Mouse (Mus musculus) limb, embryonic 13.5 days (tissue): ENCODE data around the gene Rilp. TPM values are rescaled to one million over a fixed set of nuclear protein-coding genes. Genes with fewer than 3 reads are reported as not detected.

ENCODE experiments used
- ATAC-seq: fragments of 200-750 bp; cut with Nextera tagmentation; 2 replicates; pipeline ENCODE4 v1.8.0; 2017; ENCODE audit warnings: low read depth, moderate number of reproducible peaks, moderate TSS enrichment; ENCODE audit not compliant: low FRiP score
- H3K27ac ChIP-seq: fragments of 300-500 bp; sonication (generic); 2 replicates; pipeline ENCODE4 v1.5.1; 2015; ENCODE audit warnings: inconsistent platforms, mild to moderate bottlenecking, moderate library complexity
- H3K27me3 ChIP-seq: fragments of 300-500 bp; sonication (generic); 2 replicates; pipeline ENCODE4 v1.6.1; 2015; ENCODE audit warnings: mild to moderate bottlenecking, inconsistent platforms
- H3K36me3 ChIP-seq: fragments of 300-500 bp; sonication (generic); 2 replicates; pipeline ENCODE4 v1.6.1; 2015; ENCODE audit warnings: inconsistent platforms, mild to moderate bottlenecking, moderate library complexity
- H3K4me1 ChIP-seq: fragments of 300-500 bp; sonication (generic); 2 replicates; pipeline ENCODE4 v1.6.1; 2015; ENCODE audit warnings: inconsistent platforms
- H3K4me2 ChIP-seq: fragments of 300-500 bp; sonication (generic); replicated peaks from 2 replicates; pipeline ENCODE4 v1.6.1; 2015; ENCODE audit warnings: inconsistent platforms, mild to moderate bottlenecking, moderate library complexity
- H3K4me3 ChIP-seq: fragments of 300-500 bp; sonication (generic); 2 replicates; pipeline ENCODE4 v1.5.1; 2015; ENCODE audit warnings: moderate library complexity, mild to moderate bottlenecking, inconsistent platforms
- H3K9ac ChIP-seq: fragments of 300-500 bp; sonication (generic); 2 replicates; pipeline ENCODE4 v1.6.1; 2015; ENCODE audit warnings: mild to moderate bottlenecking, inconsistent platforms
- H3K9me3 ChIP-seq: fragments of 300-500 bp; sonication (generic); 2 replicates; pipeline ENCODE4 v1.6.1; 2016; ENCODE audit warnings: inconsistent platforms
- WGBS: fragments of 180-500 bp; shearing (Covaris S2); methylation state at CpG from one replicate; pipeline ENCODE4 v1.1.7; 2015; 5-methylcytosine and 5-hydroxymethylcytosine counted together
- polyA plus RNA-seq: library from polyadenylated mRNA; unstranded; fragments of >200 nt; fragmentation: Nextera tagmentation; extraction: Ambion mirVana; gene quantifications from 2 replicates; pipeline ENCODE4 v1.2.1, GENCODE M21; 2015

Rilp gene
- polyA plus RNA-seq, 1 experiment from 2014 or later, result 0.66 TPM

DNA sequence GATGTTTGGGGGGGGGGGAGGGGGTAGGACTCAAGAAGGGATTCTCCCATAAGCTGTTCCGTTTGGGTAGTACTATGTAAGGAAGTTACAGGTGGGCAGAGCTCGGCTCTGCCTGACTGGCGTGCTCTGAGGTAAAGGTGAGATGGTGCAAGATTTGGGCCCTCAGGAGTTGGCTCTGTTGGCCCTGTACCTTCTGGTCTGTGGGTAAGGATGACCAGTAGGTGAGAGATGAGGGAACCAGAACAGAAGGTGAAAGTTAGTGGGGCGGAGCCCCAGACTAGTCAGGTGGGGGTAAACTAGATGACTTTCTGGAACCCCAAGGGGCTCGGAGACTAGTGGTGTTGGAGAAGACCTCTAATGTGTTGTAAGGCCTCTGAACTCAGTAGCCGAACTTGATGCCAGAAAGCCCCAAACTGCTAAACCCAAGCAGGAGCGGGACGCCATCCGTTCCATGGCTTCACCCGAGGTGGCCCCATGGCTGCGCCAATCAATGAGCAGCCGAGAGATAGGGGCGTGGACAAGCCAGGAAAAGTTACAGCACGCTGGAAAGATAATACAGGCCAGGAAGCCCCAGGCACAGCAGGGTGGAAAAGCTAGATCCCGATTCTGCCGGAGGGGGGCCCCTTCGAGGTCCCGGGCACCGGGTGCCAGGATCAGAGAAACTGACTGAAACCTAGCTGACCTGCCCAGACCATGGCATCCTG, 42.2 kb upstream of the Rilp start:
- H3K9me3 ChIP-seq, result peaks cover 4% of the 10 kb centered on the region; the same call in 1 of the 2 replicates
- WGBS, result 18% methylated on average over 19 of the region's 19 CpGs
- H3K27me3 ChIP-seq, result peaks cover 2% of the 10 kb centered on the region; the same call in 1 of the 2 replicates
- ATAC-seq, result peak; percentile 71; the same call in 1 of the 2 replicates
- peaks cover 24% of the 10 kb centered on the region for H3K4me1 ChIP-seq
- peak overlapping the region; percentile 75 for H3K9ac ChIP-seq
- peak overlapping the region; percentile 83 for H3K4me2 ChIP-seq
- peak overlapping the region; percentile 48; the same call in 1 of the 2 replicates for H3K27ac ChIP-seq
- H3K4me3 ChIP-seq, result peak overlapping the region; percentile 48
- H3K36me3 ChIP-seq, result peaks cover 14% of the 10 kb centered on the region

GRCm38 (mm10) chr11:75468410-75468809, 41.5 kb upstream of the Rilp start:
- Histone ChIP-seq H3K9ac (peak overlapping the region; percentile 75), H3K27me3 (peaks cover 2% of the 10 kb centered on the region; the same call in 1 of the 2 replicates), H3K27ac (no peak overlapping the region)

GRCm38 (mm10) chr11:75469261-75469660, 40.6 kb upstream of the Rilp start:
- H3K9me3 ChIP-seq, result peaks cover 4% of the 10 kb centered on the region; the same call in 1 of the 2 replicates
- ATAC-seq, result no peak
- no peak overlapping the region for H3K4me3 ChIP-seq
- 88% methylated on average over 4 of the region's 4 CpGs for WGBS
- no peak overlapping the region for H3K9ac ChIP-seq
- H3K27ac ChIP-seq, result no peak overlapping the region; the same call in 1 of the 2 replicates
- H3K4me1 ChIP-seq, result peaks cover 12% of the 10 kb centered on the region
- peaks cover 14% of the 10 kb centered on the region for H3K36me3 ChIP-seq
- no peak overlapping the region for H3K4me2 ChIP-seq
- H3K27me3 ChIP-seq, result peaks cover 2% of the 10 kb centered on the region; the same call in 1 of the 2 replicates

More at GRCm38 (mm10) chr11:75468410-75468809, 41.5 kb upstream of the Rilp start:
- Histone ChIP-seq H3K4me2 (peak overlapping the region; percentile 83), H3K36me3 (peaks cover 14% of the 10 kb centered on the region), H3K4me3 (peak overlapping the region; percentile 48), H3K4me1 (peaks cover 17% of the 10 kb centered on the region), H3K9me3 (peaks cover 4% of the 10 kb centered on the region; the same call in 1 of the 2 replicates)
- WGBS, result 67% methylated on average over 7 of the region's 7 CpGs
- no peak for ATAC-seq

- no peak for ATAC-seq
- 87% methylated on average over 3 of the region's 3 CpGs for WGBS
- peaks cover 2% of the 10 kb centered on the region; the same call in 1 of the 2 replicates for H3K36me3 ChIP-seq
- peaks cover 2% of the 10 kb centered on the region; the same call in 1 of the 2 replicates for H3K27me3 ChIP-seq
- H3K4me3 ChIP-seq, result no peak overlapping the region
- H3K27ac ChIP-seq, result no peak overlapping the region
- H3K9ac ChIP-seq, result no peak overlapping the region
- peaks cover 12% of the 10 kb centered on the region for H3K4me1 ChIP-seq
- peaks cover 4% of the 10 kb centered on the region; the same call in 1 of the 2 replicates for H3K9me3 ChIP-seq
- no peak overlapping the region for H3K4me2 ChIP-seq
Observed at GRCm38 (mm10) chr11:75470675-75471074, 39.2 kb upstream of the Rilp start.

DNA sequence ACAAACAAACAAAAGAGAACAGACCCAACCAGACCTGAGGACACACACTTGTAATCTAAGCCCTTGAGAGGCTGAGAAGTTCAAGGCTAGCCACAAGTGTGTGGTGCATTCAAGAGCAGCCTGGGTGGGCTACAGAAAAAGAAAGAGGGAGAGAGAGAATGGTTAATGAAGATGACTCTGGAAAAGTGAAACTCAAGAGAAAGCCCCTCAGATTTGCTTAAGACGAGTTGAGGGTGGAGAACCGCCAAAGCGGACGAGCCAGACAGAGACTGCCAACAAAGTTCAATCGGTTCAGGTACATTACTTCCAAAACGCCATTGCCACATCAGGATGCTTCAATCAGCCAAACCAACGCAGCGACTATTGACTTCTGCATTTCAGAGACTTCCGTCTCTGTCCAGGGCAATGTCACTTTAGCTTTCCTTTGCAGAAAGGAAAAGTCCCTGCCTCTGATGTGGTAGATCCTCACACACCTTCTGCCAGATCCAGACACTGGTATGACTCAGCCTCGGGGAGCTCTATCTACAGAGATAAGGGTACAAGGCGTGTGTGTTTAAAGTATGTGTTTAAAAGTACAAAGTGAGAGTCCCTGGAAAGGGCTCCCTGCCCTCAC, 37.3 kb upstream of the Rilp start:
- peaks cover 12% of the 10 kb centered on the region for H3K4me1 ChIP-seq
- H3K27me3 ChIP-seq, result peaks cover 2% of the 10 kb centered on the region; the same call in 1 of the 2 replicates
- no peak overlapping the region for H3K4me2 ChIP-seq
- H3K36me3 ChIP-seq, result no peaks in the 10 kb centered on the region
- ATAC-seq, result no peak
- no peak overlapping the region for H3K4me3 ChIP-seq
- H3K9ac ChIP-seq, result no peak overlapping the region
- no peak overlapping the region for H3K27ac ChIP-seq
- no peaks in the 10 kb centered on the region for H3K9me3 ChIP-seq
- 85% methylated on average over 11 of the region's 11 CpGs for WGBS

- H3K4me1 ChIP-seq, result peaks cover 6% of the 10 kb centered on the region
- WGBS, result 72% methylated on average over 7 of the region's 7 CpGs
- peaks cover 2% of the 10 kb centered on the region; the same call in 1 of the 2 replicates for H3K27me3 ChIP-seq
- H3K9ac ChIP-seq, result no peak overlapping the region
- no peaks in the 10 kb centered on the region for H3K36me3 ChIP-seq
- H3K9me3 ChIP-seq, result no peaks in the 10 kb centered on the region
- no peak overlapping the region for H3K27ac ChIP-seq
- no peak overlapping the region for H3K4me3 ChIP-seq
- no peak overlapping the region for H3K4me2 ChIP-seq
- ATAC-seq, result no peak
Observed at GRCm38 (mm10) chr11:75473376-75473775, 36.5 kb upstream of the Rilp start.

DNA sequence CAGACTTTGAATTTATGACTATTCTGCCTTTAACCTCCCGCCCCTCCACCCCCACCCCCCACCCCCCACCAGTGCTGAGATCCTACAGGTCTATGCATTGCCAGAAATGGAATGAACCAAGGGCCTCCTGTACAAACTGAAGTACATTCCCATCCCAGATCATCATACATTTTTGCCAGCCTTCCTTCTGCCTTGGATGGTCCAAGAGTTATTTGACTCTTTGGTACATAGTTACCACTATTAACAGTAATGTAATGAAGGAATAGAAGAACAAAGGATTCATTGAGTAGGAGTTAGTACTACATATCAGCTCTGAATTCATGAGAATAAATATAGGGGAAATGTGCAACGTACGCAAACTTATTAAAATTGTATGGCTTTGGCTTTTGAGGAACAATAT, 23.7 kb upstream of the Rilp start:
- WGBS, result 24% methylated on average over 3 of the region's 3 CpGs
- Histone ChIP-seq H3K27ac (no peak overlapping the region), H3K36me3 (peaks cover 32% of the 10 kb centered on the region), H3K9me3 (no peaks in the 10 kb centered on the region), H3K4me3 (peak overlapping the region; percentile 99), H3K9ac (no peak overlapping the region), H3K4me2 (peak overlapping the region; percentile 44), H3K4me1 (peaks cover 19% of the 10 kb centered on the region), H3K27me3 (peaks cover 6% of the 10 kb centered on the region; the same call in 1 of the 2 replicates)
- 0 out of 2 replicates have a peak, but pooled peaks have one; percentile 9 for ATAC-seq

DNA sequence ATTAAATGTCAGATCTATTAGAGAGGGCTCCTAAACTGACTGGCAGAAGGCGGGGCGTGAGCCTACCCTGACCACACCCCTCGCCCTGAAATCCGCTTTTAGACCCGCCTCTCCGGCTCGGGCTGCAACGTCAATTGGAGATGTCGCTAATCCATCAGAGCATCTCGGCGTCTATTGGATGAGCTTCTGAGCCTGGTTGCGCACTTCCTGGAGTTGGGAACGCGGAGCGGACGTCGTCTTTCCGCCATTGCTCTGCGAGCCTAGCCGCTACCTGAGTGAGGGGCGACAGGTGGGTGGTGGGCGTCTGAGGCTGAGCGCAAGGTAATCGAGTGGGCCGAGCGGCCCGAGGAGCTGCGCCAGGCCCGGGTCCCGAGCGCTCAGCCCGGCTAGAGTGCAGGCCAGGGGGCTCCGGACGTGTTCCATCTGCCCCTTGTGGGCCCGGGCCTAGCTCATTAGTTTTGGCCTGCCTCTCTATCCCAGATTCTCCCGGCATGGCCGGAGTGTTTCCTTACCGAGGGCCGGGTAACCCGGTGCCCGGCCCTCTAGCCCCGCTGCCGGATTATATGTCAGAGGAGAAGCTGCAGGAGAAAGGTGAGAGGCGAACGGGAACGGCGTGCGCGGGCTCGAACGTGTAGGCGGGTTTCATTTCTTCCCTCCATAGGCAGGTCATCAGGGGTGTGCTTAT, 23.2 kb upstream of the Rilp start, which contains the start of gene Prpf8:
TSS of gene Prpf8 (plus strand) at position 216 of the 685 bp plus-strand sequence.
- Histone ChIP-seq H3K36me3 (peaks cover 37% of the 10 kb centered on the region), H3K4me1 (peaks cover 19% of the 10 kb centered on the region), H3K27me3 (peaks cover 6% of the 10 kb centered on the region; the same call in 1 of the 2 replicates), H3K4me2 (peak within 1 kb of the TSS; percentile 94), H3K9ac (peak within 1 kb of the TSS; percentile 98), H3K27ac (peak within 1 kb of the TSS; percentile 78; the same call in 1 of the 2 replicates), H3K4me3 (peak within 1 kb of the TSS; percentile 99), H3K9me3 (no peaks in the 10 kb centered on the region)
- ATAC-seq, result peak; percentile 100
- WGBS, result under 1% methylated on average over 52 of the region's 52 CpGs

- Histone ChIP-seq H3K4me1 (peaks cover 19% of the 10 kb centered on the region), H3K9ac (peak overlapping the region; percentile 98), H3K9me3 (no peaks in the 10 kb centered on the region), H3K4me3 (peak overlapping the region; percentile 99), H3K27me3 (peaks cover 6% of the 10 kb centered on the region; the same call in 1 of the 2 replicates), H3K36me3 (peaks cover 45% of the 10 kb centered on the region), H3K27ac (0 out of 2 replicates have a peak overlapping the region, but pooled peaks have one; percentile 78), H3K4me2 (peak overlapping the region; percentile 94)
- WGBS, result 34% methylated on average over 6 of the region's 6 CpGs
- ATAC-seq, result no peak
Observed at GRCm38 (mm10) chr11:75487496-75487895, 22.4 kb upstream of the Rilp start.

GRCm38 (mm10) chr11:75494296-75495049, 15.4 kb upstream of the Rilp start:
- no peak for ATAC-seq
- no peaks in the 10 kb centered on the region for H3K4me1 ChIP-seq
- 93% methylated on average over 10 of the region's 10 CpGs for WGBS
- no peak overlapping the region for H3K4me2 ChIP-seq
- no peaks in the 10 kb centered on the region for H3K9me3 ChIP-seq
- no peak overlapping the region for H3K9ac ChIP-seq
- no peaks in the 10 kb centered on the region for H3K27me3 ChIP-seq
- H3K27ac ChIP-seq, result no peak overlapping the region
- H3K36me3 ChIP-seq, result peaks cover 100% of the 10 kb centered on the region
- no peak overlapping the region for H3K4me3 ChIP-seq

DNA sequence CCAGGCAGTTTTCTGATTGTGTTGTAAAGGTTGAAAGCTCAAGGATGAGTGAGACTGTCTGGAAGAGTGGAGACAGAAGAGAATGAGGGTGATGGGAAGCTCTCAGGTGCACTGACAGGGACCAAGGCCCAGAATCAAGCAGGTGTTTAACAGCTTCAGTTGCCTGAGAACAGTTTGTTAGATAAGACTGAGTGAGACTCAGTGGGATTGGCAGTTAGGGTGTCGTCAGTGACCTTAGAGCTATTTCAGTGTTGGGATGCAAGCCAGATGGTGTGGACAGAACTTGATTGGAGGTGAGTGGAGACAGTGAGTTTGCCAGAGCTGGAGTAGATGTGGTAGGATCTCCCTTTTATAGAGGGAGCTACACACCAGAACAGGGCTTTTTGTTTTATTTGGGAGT, 11.8 kb upstream of the Rilp start:
- H3K27me3 ChIP-seq, result no peaks in the 10 kb centered on the region
- no peaks in the 10 kb centered on the region for H3K9me3 ChIP-seq
- 91% methylated on average over 1 of the region's 1 CpGs for WGBS
- H3K4me1 ChIP-seq, result no peaks in the 10 kb centered on the region
- H3K4me2 ChIP-seq, result no peak overlapping the region
- no peak overlapping the region for H3K4me3 ChIP-seq
- H3K9ac ChIP-seq, result no peak overlapping the region
- ATAC-seq, result no peak
- H3K36me3 ChIP-seq, result peaks cover 100% of the 10 kb centered on the region
- H3K27ac ChIP-seq, result no peak overlapping the region
